Mouse (Mus musculus): Measurements from ENCODE around the gene Nr2e1.

The Nr2e1 gene

GRCm38 (mm10) chr10:42587961-42588750 lies 4.7 kb upstream of the Nr2e1 start:
- DNase-seq (ENCODE audit: low read depth, low spot score) = no peak

- no peak for DNase-seq (ENCODE audit: low read depth, low spot score)
These were observed 2.3 kb upstream of the Nr2e1 start for GRCm38 (mm10) chr10:42585596-42586305.

- no peak for DNase-seq (ENCODE audit: low read depth, low spot score)
These were observed 1.7 kb upstream of the Nr2e1 start for GRCm38 (mm10) chr10:42585156-42585555.

DNA sequence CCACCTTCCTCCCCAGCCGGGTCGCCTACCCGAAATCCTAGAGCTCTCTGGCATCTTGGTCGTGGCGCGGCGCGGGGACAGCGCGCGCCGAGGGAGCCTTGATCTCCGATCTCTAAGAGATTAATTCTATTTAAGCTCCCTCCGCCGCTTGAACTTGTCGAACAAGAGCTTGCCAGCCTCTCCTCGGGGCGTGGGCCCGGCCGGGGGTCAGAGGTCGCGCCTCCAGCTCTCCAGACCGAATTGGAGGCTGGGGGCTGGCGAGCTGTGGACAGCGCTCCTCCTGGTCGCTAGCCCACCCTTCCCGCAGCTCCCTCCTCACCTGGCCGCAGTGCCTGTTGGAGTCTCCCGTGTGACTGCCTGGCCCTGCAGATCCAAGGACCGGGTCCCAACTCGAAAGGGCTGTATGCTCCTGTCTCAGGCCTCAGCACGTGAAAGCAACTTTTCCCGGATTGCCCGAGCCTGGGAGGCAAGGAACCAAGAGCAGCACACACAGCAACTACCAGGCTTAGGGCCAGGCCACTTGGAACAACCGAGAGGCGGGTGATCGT lies 1.1 kb upstream of the Nr2e1 start:
- no peak for DNase-seq (ENCODE audit: low read depth, low spot score)

- no peak for DNase-seq (ENCODE audit: low read depth, low spot score)
These were observed 537 bp upstream of the Nr2e1 start for GRCm38 (mm10) chr10:42583902-42584435.

DNA sequence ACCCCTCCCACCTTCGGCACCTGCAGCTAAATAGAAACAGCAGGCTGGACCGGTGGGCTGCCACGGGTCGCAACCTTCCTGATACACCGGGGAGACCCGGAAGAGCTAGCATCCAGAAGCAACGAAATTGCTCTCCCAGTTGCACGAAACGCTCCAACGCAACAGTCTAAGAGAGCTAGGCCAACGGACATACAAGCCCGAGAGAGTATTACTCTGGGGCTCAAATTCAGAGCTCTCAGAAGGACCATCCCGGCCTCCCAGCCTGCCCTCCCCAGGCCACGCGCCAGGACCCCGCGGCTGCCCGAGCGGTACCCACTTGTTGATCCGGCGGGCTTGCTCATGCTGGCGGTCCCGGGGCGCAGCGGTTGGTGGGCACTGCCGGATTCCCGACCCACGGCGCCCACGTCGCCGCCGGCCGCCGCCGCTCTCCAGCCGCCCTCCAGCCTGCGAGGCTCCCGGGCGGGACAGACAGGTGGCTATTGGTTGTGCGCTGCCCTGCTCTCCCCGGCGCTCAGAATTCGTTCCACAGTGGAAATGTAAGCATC lies 794 bp downstream of the Nr2e1 start:
- DNase-seq (ENCODE audit: low read depth, low spot score) = no peak

GRCm38 (mm10) chr10:42581694-42582565 lies 1.5 kb downstream of the Nr2e1 start:
- DNase-seq (ENCODE audit: low read depth, low spot score) = no peak

GRCm38 (mm10) chr10:42580951-42581277 lies 2.5 kb downstream of the Nr2e1 start:
- no peak for DNase-seq (ENCODE audit: low read depth, low spot score)

- DNase-seq (ENCODE audit: low read depth, low spot score) = no peak
These were observed 3.1 kb downstream of the Nr2e1 start for GRCm38 (mm10) chr10:42580131-42580950.

DNA sequence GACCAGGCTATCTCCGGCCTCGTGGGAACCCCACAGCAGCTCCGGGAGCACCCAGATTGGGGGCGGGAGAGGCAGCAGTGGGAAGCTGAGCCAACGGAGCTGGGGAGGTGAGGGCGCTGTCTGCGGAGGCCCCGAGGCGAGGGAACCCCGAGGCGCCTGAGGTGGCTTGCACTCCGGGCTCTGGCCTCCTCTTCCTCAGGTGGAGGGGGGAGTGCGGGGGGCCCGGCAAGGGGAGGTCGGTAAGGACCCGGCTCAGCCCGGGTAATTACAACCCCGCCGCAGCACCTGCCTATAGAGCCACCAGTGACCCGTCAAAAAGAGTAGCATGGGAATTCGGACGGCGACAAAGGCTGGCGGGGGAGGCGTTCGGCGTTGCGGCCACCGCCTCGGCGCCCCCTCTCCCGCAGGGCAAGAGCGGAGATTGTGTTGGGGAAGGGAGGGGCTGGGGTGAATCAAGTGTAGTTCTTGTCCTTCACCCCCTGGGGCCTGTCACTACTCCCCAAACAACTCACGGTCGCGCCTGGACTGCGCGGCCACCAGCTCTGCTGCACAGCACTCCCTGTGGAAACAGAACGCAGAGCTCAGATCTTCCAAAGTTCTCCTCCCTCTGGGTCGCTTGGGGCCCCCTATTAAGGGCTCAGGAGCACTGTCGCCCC lies 3.8 kb downstream of the Nr2e1 start:
- no peak for DNase-seq (ENCODE audit: low read depth, low spot score)

DNA sequence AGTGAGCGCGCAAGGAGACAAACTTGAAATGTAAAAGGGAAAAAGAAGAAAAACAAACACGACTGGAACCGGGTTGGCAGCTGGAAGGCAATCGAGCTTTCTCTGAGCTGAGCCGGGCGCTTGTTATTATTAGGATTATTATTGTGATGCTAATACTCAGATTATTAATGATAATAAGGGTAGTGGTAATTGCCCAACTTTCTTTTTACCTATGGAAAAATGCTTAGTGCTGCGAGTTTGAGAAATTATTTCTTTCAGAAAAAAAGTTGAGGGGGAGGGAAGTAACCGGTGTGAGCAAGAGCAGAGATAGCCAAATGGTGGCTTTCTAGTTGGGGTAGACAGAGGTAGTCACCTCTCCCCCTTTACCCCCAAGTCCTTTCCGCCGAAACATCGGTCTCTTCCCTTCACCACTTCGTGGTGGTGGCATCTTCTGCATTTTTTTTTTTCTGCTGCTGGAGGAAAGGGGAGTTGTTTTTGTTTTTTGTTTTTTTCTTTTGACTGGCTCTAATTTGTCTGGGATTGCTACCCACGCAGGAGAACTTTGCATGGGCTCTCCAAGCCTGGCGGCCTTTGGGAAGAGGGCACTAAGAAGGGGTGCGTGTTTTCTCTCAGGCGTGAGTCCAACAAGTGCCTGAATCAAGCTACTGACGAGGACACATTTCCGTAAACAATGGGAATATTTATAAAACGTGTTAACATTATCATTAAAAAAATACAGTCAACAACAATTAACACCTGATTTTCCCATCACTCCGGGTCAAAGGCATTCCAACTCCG lies 4.5 kb downstream of the Nr2e1 start:
- DNase-seq (ENCODE audit: low read depth, low spot score) = no peak

DNA sequence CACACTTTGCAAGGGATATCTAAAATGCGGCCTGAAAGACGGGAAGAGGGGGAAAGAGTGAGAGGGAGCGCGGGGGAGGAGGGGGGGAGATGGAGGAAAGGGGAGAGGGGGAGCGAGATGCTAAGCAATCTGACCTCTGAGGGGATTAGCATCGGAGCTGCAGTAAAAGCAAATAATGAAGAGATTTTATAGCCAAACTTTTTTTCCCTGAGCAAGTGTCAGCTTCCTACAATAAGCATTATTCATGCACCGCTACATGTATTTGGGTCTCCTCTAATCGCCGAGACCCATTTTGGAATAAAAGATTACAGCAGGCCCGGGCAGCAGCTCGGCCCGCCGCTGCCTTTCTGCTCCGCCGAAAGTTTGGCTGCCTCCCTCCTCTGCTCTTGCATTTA lies 5.2 kb downstream of the Nr2e1 start:
- no peak for DNase-seq (ENCODE audit: low read depth, low spot score)

GRCm38 (mm10) chr10:42577525-42578280 lies 5.7 kb downstream of the Nr2e1 start:
- DNase-seq (ENCODE audit: low read depth, low spot score) = no peak

DNA sequence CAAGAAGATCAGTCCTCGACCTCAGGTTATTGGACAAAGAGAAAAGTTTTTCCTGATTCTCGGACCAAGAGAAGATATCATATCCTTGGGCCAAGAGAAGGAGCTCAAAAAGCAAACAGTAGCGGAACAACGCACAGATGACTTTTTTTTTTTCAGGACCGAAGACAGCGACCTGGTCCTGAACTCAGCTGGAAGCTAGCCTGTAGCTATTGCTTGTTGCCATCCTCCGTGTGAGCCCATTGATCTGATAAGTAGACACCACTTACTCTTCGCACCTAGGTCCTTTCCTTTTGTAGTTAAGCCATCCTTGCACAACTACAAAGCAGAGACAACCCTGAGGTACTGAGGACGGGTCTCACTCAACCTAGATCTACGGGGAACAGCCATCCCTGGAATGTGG lies 8.8 kb downstream of the Nr2e1 start:
- DNase-seq (ENCODE audit: low read depth, low spot score) = no peak

DNA sequence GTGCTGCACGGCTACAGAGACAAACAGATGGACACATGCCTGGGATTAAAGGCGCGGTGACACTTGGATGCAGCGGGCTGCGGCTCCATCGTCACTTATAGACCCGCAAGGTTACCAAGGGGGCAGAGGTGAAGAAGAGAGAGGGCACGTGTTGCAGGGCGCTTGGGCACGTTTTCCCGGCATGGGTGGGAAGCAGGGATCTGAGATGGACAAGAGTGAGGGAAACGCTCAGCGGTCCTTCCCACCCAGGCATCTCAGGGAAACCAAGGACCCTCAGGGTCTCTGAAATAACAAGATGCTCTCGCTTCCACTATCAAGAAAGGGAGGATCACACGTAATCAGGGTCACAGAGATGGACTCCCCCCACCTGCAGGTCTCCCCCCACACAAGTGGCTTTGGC lies 10.5 kb downstream of the Nr2e1 start:
- no peak for DNase-seq (ENCODE audit: low read depth, low spot score)

DNA sequence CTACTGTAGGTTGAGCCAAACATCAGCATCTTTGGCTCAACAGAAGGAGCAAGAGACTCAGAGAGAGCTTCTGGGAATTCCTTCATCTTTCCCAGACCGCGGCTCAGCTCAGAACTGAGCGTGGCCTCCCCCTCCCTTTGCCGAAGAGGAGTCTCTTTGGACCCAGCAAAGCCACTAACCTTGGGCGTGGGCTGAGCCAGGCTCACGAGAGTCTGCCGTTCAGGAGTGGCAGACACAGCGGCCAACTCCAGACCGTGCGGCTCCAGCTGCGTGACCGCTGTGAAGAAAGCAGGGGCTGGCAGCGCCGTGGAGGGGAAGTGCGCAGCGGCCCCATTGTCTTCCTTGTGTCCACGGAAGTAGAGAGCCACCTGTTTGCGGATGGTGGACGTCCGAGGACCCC lies 10.9 kb downstream of the Nr2e1 start:
- DNase-seq (ENCODE audit: low read depth, low spot score) = no peak

GRCm38 (mm10) chr10:42562272-42562671 lies 21.2 kb downstream of the Nr2e1 start:
- DNase-seq (ENCODE audit: low read depth, low spot score) = no peak

DNA sequence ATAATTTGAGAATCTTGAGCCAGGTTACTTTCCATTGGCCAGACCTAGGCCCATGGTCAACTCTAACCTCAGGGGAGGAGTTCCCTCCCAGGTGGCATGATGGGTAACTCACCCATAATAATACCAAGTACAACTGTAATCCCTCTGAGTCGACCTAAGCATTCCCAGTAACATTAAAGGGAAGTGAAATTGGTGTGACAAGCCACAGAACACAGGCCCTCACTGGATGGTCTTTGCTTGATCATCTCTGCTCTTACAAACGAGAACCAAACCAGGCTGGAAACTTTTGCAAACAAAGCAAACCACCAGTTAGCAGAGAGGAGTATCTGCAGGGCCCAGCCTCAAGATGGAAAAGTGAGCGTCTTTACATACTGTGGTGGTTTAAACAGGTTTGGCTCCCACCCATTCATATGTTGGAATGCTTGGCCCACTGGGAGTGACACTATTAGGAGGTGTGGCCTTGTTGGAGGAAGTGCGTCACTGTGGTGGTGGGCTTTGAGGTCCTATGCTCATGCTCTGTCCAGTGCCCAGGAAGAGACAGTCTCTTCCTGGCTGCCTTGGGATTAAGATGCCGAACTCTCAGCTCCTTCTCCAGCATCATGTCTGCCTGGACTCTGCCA lies 23.7 kb downstream of the Nr2e1 start:
- DNase-seq (ENCODE audit: low read depth, low spot score) = no peak
